Mouse (Mus musculus) thymus, adult 2 months (tissue): ENCODE data around the gene Tapbpl. TPM values are rescaled to one million over a fixed set of nuclear protein-coding genes. Genes with fewer than 3 reads are reported as not detected.

Experiments used
- DNase-seq: peaks from one replicate; pipeline ENCODE4 v3.0.0; 2021
- H3K27ac ChIP-seq: fragments of 200-500 bp; 2 replicates; pipeline ENCODE4 v1.5.1; 2012; ENCODE audit warnings: low read length, control low read depth; ENCODE audit not compliant: control insufficient read depth, insufficient read depth
- H3K27me3 ChIP-seq: fragments of 200-500 bp; 2 replicates; pipeline ENCODE4 v1.6.1; 2012; ENCODE audit warnings: mild to moderate bottlenecking, low read length, moderate library complexity, mixed read lengths; ENCODE audit not compliant: control insufficient read depth, insufficient read depth
- H3K36me3 ChIP-seq: fragments of 200-500 bp; 2 replicates; pipeline ENCODE4 v1.6.1; 2012; ENCODE audit warnings: mild to moderate bottlenecking, low read length, moderate library complexity; ENCODE audit not compliant: control insufficient read depth, insufficient read depth
- H3K4me1 ChIP-seq: fragments of 200-500 bp; replicated peaks from 2 replicates; pipeline ENCODE4 v1.6.1; 2012; ENCODE audit warnings: low read length; ENCODE audit not compliant: control insufficient read depth, insufficient read depth
- H3K4me3 ChIP-seq: fragments of 200-500 bp; 2 replicates; pipeline ENCODE4 v1.5.1; 2012; ENCODE audit warnings: mild to moderate bottlenecking, low read length, control low read depth, moderate library complexity; ENCODE audit not compliant: control insufficient read depth, insufficient read depth
- CTCF ChIP-seq: fragments of 200-500 bp; IDR thresholded peaks from 2 replicates; pipeline ENCODE4 v1.5.1; 2012; ENCODE audit warnings: mild to moderate bottlenecking, control low read depth, low read length, moderate library complexity, borderline replicate concordance; ENCODE audit not compliant: control insufficient read depth, poor library complexity, insufficient read depth; ENCODE audit errors: extremely low read depth
- POLR2A ChIP-seq: fragments of 200-500 bp; IDR thresholded peaks from 2 replicates; pipeline ENCODE4 v1.6.1; 2012; ENCODE audit warnings: mild to moderate bottlenecking, low read length, control low read depth, moderate library complexity; ENCODE audit not compliant: control insufficient read depth, poor library complexity, insufficient read depth; ENCODE audit errors: extremely low read depth
- WGBS: fragments of 180-500 bp; shearing (Covaris S2); methylation state at CpG from one replicate; pipeline ENCODE4 v1.1.7; 2018; 5-methylcytosine and 5-hydroxymethylcytosine counted together
- polyA plus RNA-seq: library from polyadenylated mRNA; depleted of rRNA; stranded (reverse); fragments of >200 nt; gene quantifications from 2 replicates; pipeline ENCODE4 v1.2.3, GENCODE M21; 2012

Tapbpl gene
- polyA plus RNA-seq, 1 experiment: 67.6 TPM

GRCm38 (mm10) chr6:125234520-125234828 lies 2.8 kb upstream of the Tapbpl start:
- no peak for DNase-seq
- peaks cover 23% of the 10 kb centered on the region for H3K36me3 ChIP-seq
- no peak for TF ChIP-seq POLR2A
- TF ChIP-seq CTCF: no peak
- no peaks in the 10 kb centered on the region for H3K27me3 ChIP-seq
- H3K4me3 ChIP-seq: peak overlapping the region; percentile 71
- 44% methylated on average over 5 of the region's 5 CpGs for WGBS
- peak overlapping the region; percentile 97 for H3K27ac ChIP-seq
- H3K4me1 ChIP-seq: peaks cover 50% of the 10 kb centered on the region

DNA sequence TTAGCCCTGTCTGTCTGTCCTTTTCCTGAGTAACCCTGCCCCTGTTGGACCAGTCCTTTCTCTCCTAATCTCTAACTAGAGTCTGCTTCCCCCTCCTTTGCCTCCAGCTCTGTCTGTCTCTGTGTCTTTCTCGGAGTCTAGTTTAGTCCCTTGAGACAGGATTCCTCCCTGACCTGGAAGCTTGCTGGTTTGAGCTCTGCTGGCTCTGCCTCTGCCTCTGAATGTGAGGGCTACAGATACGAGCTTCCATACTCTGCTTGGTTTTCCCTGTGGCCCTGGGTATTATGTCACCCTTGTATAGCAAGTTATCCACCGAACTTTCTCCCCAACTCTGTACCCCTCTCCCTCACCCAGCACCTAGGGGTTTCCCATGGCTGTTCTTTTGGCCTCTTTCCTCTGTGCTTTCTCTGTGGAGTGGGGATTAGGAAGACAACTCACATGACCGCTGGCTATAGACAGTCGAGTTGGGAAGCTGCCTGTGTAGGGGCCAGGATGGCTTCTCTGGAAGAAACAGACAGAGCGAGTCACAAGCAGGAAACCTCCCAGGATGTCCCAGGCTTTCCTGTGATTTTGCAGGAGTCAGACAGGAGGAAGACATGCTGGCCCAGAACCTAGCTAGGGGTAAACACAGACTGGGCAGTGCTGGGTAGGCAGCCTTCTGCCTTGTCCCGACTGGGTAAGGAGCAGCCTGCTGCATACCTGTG lies 2.3 kb upstream of the Tapbpl start:
- Histone ChIP-seq H3K4me3 (peak overlapping the region; percentile 71), H3K4me1 (peaks cover 45% of the 10 kb centered on the region), H3K36me3 (peaks cover 23% of the 10 kb centered on the region), H3K27me3 (no peaks in the 10 kb centered on the region), H3K27ac (peak overlapping the region; percentile 97)
- WGBS: 47% methylated on average over 7 of the region's 7 CpGs
- DNase-seq: no peak
- TF ChIP-seq CTCF (no peak), POLR2A (no peak)

DNA sequence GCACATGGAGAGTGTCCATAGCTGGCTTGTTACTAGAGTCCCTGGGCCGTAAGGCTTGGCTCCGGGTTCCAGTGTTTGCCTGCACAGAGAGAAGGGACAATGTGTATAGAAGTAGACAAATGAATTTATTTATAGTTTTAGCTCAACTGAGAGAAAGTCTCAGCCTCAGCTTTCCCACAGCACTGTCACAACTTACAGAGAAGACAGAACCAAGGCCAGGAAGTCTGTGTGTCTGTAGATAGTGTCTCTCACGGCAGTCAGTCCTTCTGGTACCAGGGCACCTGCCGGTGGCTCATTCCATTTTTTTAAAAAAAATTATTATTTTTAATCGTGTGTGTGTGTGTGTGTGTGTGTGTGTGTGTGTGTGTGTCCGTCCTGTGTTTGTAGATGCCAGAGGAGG lies 856 bp upstream of the Tapbpl start:
- H3K27ac ChIP-seq: peak overlapping the region; percentile 97
- TF ChIP-seq CTCF (no peak), POLR2A (no peak)
- no peak for DNase-seq
- peaks cover 23% of the 10 kb centered on the region for H3K36me3 ChIP-seq
- H3K27me3 ChIP-seq: no peaks in the 10 kb centered on the region
- peak overlapping the region; percentile 71; the same call in 1 of the 2 replicates for H3K4me3 ChIP-seq
- WGBS: 32% methylated on average over 6 of the region's 6 CpGs
- peaks cover 39% of the 10 kb centered on the region for H3K4me1 ChIP-seq

- no peak for DNase-seq
- WGBS: 32% methylated on average over 4 of the region's 4 CpGs
- Histone ChIP-seq H3K4me1 (peaks cover 36% of the 10 kb centered on the region), H3K27ac (peak overlapping the region; percentile 97), H3K27me3 (no peaks in the 10 kb centered on the region), H3K4me3 (peak overlapping the region; percentile 86), H3K36me3 (peaks cover 25% of the 10 kb centered on the region)
- no peak for TF ChIP-seq CTCF
- TF ChIP-seq POLR2A: no peak
Measured at GRCm38 (mm10) chr6:125232045-125232437, 381 bp upstream of the Tapbpl start.

GRCm38 (mm10) chr6:125230571-125230970 lies 1.1 kb downstream of the Tapbpl start:
- Histone ChIP-seq H3K27ac (peak overlapping the region; percentile 97), H3K4me1 (peaks cover 36% of the 10 kb centered on the region), H3K36me3 (peaks cover 36% of the 10 kb centered on the region), H3K27me3 (no peaks in the 10 kb centered on the region), H3K4me3 (peak overlapping the region; percentile 32)
- peak; percentile 42 for DNase-seq
- 40% methylated on average over 9 of the region's 9 CpGs for WGBS
- no peak for TF ChIP-seq POLR2A
- TF ChIP-seq CTCF: 0 out of 2 replicates have a peak, but pooled peaks have one; percentile 15

- peaks cover 49% of the 10 kb centered on the region for H3K4me1 ChIP-seq
- WGBS: 81% methylated on average over 5 of the region's 5 CpGs
- peaks cover 44% of the 10 kb centered on the region for H3K36me3 ChIP-seq
- no peak overlapping the region for H3K4me3 ChIP-seq
- peak; percentile 69 for DNase-seq
- no peaks in the 10 kb centered on the region for H3K27me3 ChIP-seq
- no peak for TF ChIP-seq POLR2A
- peak; percentile 31; the same call in 1 of the 2 replicates for TF ChIP-seq CTCF
- H3K27ac ChIP-seq: no peak overlapping the region
Measured at GRCm38 (mm10) chr6:125225518-125226115, 6.0 kb downstream of the Tapbpl start.
